Mouse (Mus musculus): ENCODE results near the gene Patl1.

DNA sequence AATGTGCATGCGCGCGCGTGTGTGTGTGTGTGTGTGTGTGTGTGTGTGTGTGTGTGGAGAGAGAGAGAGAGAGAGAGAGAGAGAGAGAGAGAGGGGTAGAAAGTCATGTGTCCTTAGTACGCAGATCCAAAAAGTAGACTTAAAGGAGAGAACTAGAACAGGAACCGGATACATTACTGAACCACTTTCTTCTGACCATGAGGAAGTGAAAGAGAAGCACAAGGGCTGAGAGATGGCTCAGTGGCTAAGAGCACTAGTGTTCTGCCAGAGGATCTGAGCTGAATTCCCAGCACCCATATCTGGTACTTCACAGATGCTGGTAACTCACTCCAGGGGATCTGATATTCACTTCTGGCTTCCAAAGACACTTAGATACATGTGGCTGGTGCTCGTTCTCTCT lies 77.1 kb downstream of the Patl1 start:
- TF ChIP-seq POLR2A (IDR thresholded peaks at IDR 0.05; ENCODE audit: control insufficient read depth, low read depth, low read length) (no peak), CTCF (IDR thresholded peaks at IDR 0.05; ENCODE audit: control insufficient read depth, insufficient read depth, insufficient replicate concordance, low read depth, low read length) (no peak)
